Mouse (Mus musculus) heart, postnatal 0 days (tissue): ENCODE data around the gene Tbc1d10b. TPM values are rescaled to one million over a fixed set of nuclear protein-coding genes. Genes with fewer than 3 reads are reported as not detected.

Source experiments
- ATAC-seq: fragments of 200-750 bp; cut with Nextera tagmentation; 2 replicates; pipeline ENCODE4 v1.8.0; 2017; ENCODE audit warnings: low read depth, moderate number of reproducible peaks, moderate library complexity; ENCODE audit not compliant: insufficient read depth
- DNase-seq: peaks from one replicate; pipeline ENCODE4 v3.0.0-alpha.2; 2016; ENCODE audit warnings: low spot score
- H3K27ac ChIP-seq: fragments of 300-500 bp; sonication (generic); 2 replicates; pipeline ENCODE4 v1.5.1; 2014; ENCODE audit warnings: low read depth, mild to moderate bottlenecking
- H3K27me3 ChIP-seq: fragments of 300-500 bp; sonication (generic); 2 replicates; pipeline ENCODE4 v1.6.1; 2014; ENCODE audit warnings: low read length, mixed read lengths; ENCODE audit not compliant: control insufficient read depth, insufficient read depth
- H3K36me3 ChIP-seq: fragments of 300-500 bp; sonication (generic); replicated peaks from 2 replicates; pipeline ENCODE4 v1.6.1; 2014; ENCODE audit warnings: low read length, mixed read lengths; ENCODE audit not compliant: control insufficient read depth, insufficient read depth
- H3K4me1 ChIP-seq: fragments of 300-500 bp; sonication (generic); 2 replicates; pipeline ENCODE4 v1.6.1; 2014; ENCODE audit warnings: antibody characterized with exemption; ENCODE audit not compliant: control insufficient read depth, insufficient read depth
- H3K4me2 ChIP-seq: fragments of 300-500 bp; sonication (generic); 2 replicates; pipeline ENCODE4 v1.6.1; 2014; ENCODE audit warnings: low read depth, mild to moderate bottlenecking, low read length, moderate library complexity
- H3K4me3 ChIP-seq: fragments of 300-500 bp; sonication (generic); 2 replicates; pipeline ENCODE4 v1.5.1; 2014; ENCODE audit warnings: low read depth, low read length
- H3K9ac ChIP-seq: fragments of 300-500 bp; sonication (generic); replicated peaks from 2 replicates; pipeline ENCODE4 v1.6.1; 2014; ENCODE audit warnings: low read depth, low read length, mixed read lengths
- H3K9me3 ChIP-seq: fragments of 300-500 bp; sonication (generic); replicated peaks from 2 replicates; pipeline ENCODE4 v1.6.1; 2016; ENCODE audit warnings: low read length; ENCODE audit not compliant: control insufficient read depth
- CTCF ChIP-seq: IDR thresholded peaks from 2 replicates; pipeline ENCODE4 v1.5.1; 2016; ENCODE audit warnings: antibody characterized with exemption, control low read depth, low read depth
- EP300 ChIP-seq: IDR thresholded peaks from 2 replicates; pipeline ENCODE4 v1.6.1; 2016; ENCODE audit warnings: antibody characterized with exemption, low read depth
- WGBS: fragments of 180-500 bp; shearing (Covaris S2); extraction: QIAGEN DNeasy Blood & Tissue Kit; methylation state at CpG from one replicate; pipeline ENCODE4 v1.1.7; 2014; 5-methylcytosine and 5-hydroxymethylcytosine counted together
- polyA plus RNA-seq: library from polyadenylated mRNA; unstranded; fragments of >200 nt; fragmentation: Nextera tagmentation; extraction: Ambion mirVana; gene quantifications from 2 replicates; pipeline ENCODE4 v1.2.1, GENCODE M21; 2015
- total RNA-seq: library from RNA; depleted of rRNA; stranded (reverse); fragments of >200 nt; gene quantifications from 2 replicates; pipeline ENCODE4 v1.2.3, GENCODE M21; 2014; ENCODE audit warnings: low replicate concordance

Tbc1d10b gene
- total and polyA plus RNA-seq, 2 experiments from 2014 or later = 10.8 to 45.3 TPM

DNA sequence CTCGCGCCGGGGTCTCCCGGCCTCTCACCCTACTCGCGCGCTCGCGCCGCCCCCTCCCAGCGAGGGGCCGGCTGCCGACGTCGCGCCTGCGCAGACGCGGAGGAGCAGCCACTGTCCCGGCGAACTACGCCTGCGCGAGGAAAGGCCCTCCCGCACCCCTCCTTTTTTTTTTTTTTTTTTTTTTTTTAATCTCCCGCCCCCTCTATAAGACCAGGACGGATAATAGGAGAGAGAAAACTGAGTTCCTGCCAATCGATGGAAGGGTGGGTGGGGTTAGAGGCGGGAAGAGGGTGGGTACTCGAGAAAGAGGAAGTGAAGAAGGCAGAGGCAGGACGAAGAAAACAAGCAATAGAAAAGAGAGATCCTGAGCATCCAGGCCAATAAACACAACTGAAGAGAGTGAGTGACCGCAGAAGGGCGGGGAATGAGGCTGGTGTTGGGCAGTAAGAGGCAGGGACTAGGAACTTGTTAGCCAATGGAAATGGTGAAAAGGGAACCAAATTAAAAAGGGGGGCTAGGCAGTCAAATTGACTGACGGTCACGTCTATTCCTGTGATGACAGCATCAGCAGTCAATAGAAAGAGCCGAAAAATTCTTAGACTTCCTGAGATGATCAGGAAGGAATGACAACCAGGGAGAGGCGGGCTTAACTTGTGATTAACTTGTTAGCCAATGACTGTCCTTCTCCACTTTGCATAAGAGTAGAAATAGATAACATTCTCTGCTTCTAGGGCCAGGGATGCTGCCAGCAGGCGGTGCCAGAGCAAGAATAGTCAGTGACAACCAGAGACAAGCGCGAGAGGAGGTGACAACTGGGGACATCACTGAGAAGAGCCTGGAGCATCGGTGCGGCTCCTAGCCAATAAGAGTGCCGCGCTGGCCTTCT lies 528 bp upstream of the Tbc1d10b start, which contains the start of gene Mylpf:
TSS of gene Mylpf (plus strand) at position 338 of the 886 bp plus-strand sequence.
- Histone ChIP-seq H3K9ac (peak within 1 kb of the TSS; percentile 77), H3K9me3 (no peaks in the 10 kb centered on the region), H3K4me1 (peaks cover 13% of the 10 kb centered on the region), H3K36me3 (peaks cover 3% of the 10 kb centered on the region), H3K27me3 (no peaks in the 10 kb centered on the region), H3K27ac (peak within 1 kb of the TSS; percentile 90), H3K4me2 (peak within 1 kb of the TSS; percentile 91), H3K4me3 (peak within 1 kb of the TSS; percentile 70)
- peak; percentile 61; the same call in 1 of the 2 replicates for TF ChIP-seq EP300
- peak; percentile 73 for TF ChIP-seq CTCF
- DNase-seq (peak; percentile 100), ATAC-seq (peak; percentile 92)
- WGBS = under 1% methylated on average over 43 of the region's 44 CpGs

DNA sequence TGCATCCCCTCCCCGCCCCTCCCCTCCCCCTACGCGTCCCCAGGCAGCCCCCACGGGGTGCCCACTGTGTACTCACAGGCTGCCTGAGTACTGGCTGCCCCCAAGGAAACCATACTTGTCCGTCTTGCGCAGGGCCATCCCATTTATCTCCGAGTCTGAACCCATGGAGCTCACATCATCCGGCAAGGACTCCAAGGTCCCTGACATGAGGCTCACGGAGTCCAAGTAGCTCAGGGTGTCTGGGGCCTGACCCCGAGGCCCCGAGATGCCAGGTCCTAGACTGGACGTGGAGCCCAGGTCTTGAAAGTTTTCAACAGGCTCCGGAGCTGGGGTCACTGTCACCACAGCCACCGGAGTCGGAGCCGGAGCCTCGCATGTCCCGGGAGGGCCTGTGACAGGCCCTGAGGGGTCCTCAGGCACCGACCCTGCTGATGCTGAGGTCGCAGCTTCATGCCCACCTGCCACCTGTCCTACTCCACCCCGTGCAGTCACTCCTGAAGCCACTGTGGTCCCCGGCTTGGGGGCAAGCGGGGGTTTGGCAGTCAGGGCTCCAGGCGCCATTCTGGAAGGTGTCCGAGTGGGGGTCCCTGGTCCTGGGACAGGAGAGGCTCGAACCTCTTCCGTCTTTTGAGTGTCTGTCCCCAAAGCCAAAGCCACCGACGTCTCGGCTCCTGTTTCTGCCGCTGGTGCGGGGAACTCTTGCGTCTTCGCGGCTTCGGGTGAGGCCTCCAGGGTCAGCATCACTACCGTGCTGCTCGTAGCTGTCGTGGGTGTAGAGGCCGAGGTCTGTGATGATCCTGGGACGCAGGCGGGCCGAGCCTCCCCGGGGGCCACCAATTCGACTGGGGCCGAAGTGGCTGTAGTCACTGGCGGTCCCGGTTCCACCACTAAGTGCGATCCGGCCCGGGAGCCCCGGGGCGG lies 634 bp downstream of the Tbc1d10b start:
- ATAC-seq = no peak
- Histone ChIP-seq H3K4me3 (peak overlapping the region; percentile 70), H3K9ac (peak overlapping the region; percentile 77), H3K4me1 (peaks cover 13% of the 10 kb centered on the region), H3K27me3 (no peaks in the 10 kb centered on the region), H3K4me2 (peak overlapping the region; percentile 91), H3K27ac (peak overlapping the region; percentile 90), H3K9me3 (no peaks in the 10 kb centered on the region), H3K36me3 (peaks cover 14% of the 10 kb centered on the region)
- TF ChIP-seq EP300 (no peak), CTCF (no peak)
- no peak for DNase-seq
- under 1% methylated on average over 52 of the region's 53 CpGs for WGBS

DNA sequence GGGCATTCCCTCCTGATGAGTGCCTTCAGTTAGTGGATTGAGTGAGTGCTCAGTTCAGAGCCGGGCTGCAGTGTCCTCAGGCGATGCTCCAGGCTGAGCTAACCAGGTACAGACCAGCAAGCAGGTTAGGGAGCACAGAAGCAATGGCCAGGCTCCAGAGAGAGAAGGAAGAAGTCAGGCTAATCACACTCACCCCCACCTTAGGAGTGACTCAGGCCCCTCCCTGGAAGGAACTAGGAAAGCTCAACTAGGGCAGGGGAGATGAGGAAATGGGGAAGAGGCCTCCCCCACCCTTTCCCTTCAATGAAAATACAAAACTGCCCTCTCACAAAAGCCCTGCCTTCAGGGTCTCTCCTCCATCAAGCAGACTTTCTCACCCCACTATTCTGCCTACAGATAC lies 1.7 kb downstream of the Tbc1d10b start:
- no peak for TF ChIP-seq EP300
- TF ChIP-seq CTCF = no peak
- 41% methylated on average over 2 of the region's 2 CpGs for WGBS
- H3K27me3 ChIP-seq = no peaks in the 10 kb centered on the region

DNA sequence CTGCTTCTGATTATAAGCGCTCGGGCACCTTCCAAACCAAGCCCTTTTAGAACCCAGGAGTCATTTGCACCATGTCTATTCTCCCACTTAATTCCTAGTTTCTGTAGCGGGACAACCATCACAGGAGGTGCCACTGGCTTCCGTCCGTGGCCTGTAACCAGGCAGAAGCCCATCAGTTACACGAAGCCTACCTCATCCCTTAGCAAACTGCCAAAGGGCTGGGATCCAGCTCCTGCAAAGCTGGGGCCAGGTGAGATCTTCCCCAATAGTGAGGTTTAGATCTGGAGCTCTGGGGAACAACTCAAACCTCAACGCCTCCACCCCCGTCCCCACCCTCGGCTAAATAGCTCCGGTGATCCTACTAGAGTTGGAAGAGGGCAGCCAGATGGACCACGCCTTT lies 11.8 kb downstream of the Tbc1d10b start:
- H3K4me1 ChIP-seq = peaks cover 6% of the 10 kb centered on the region
- no peaks in the 10 kb centered on the region for H3K9me3 ChIP-seq
- no peak for ATAC-seq
- H3K27ac ChIP-seq = peak overlapping the region; percentile 65
- WGBS = 51% methylated on average over 11 of the region's 11 CpGs
- H3K27me3 ChIP-seq = no peaks in the 10 kb centered on the region
- peak overlapping the region; percentile 68 for H3K4me2 ChIP-seq
- H3K36me3 ChIP-seq = peaks cover 76% of the 10 kb centered on the region
- DNase-seq = no peak
- peak overlapping the region; percentile 39 for H3K9ac ChIP-seq
- TF ChIP-seq CTCF (no peak), EP300 (no peak)
- H3K4me3 ChIP-seq = peak overlapping the region; percentile 85

More for the DNA sequence above, 1.7 kb downstream of the Tbc1d10b start:
- H3K4me1 ChIP-seq = peaks cover 13% of the 10 kb centered on the region
- H3K36me3 ChIP-seq = peaks cover 23% of the 10 kb centered on the region
- peak overlapping the region; percentile 77 for H3K9ac ChIP-seq
- H3K27ac ChIP-seq = 0 out of 2 replicates have a peak overlapping the region, but pooled peaks have one; percentile 30
- H3K4me3 ChIP-seq = peak overlapping the region; percentile 70
- H3K4me2 ChIP-seq = peak overlapping the region; percentile 91
- no peaks in the 10 kb centered on the region for H3K9me3 ChIP-seq
- DNase-seq (no peak), ATAC-seq (no peak)
